Mouse (Mus musculus) CD8-positive naive resting alpha-beta T cell, adult 57 days (primary cell): ENCODE results near the gene Myh4. TPM values are rescaled to one million over a fixed set of nuclear protein-coding genes. Genes with fewer than 3 reads are reported as not detected.

Experiments used
- total RNA-seq: library from RNA; stranded (reverse); gene quantifications from one replicate; pipeline ENCODE4 v1.2.4, GENCODE M21; 2023

Gene Myh4
- total RNA-seq: not detected

GRCm38 (mm10) chr11:67237481-67238079 is at the start of gene Myh4:
Myh4 (plus strand) TSS chr11:67238029.

GRCm38 (mm10) chr11:67199752-67200151 is 38.1 kb upstream of the Myh4 start, which contains the start of gene Myh1:
Myh1 (plus strand) TSS chr11:67200052.

GRCm38 (mm10) chr11:67276601-67277174 is 38.9 kb downstream of the Myh4 start, which contains the start of gene Myh8:
Myh8 (plus strand) TSS chr11:67277124.

Other genes starting within 250 kb of the Myh4 start
- gene Tmem220, start 212.9 kb upstream of the Myh4 start, total RNA-seq: 0.64 TPM
- 41.7 TPM for gene Adprm, start 185.4 kb upstream of the Myh4 start, total RNA-seq
- 13.0 TPM for gene Sco1, start 185.4 kb upstream of the Myh4 start, total RNA-seq
- not detected for gene Myh3, start 159.7 kb upstream of the Myh4 start, total RNA-seq
- gene Myh2, start 67.0 kb upstream of the Myh4 start, total RNA-seq: not detected
- gene Myh1, start 38.0 kb upstream of the Myh4 start, total RNA-seq: not detected
- gene Myh8, start 39.1 kb downstream of the Myh4 start, total RNA-seq: not detected
- 0.15 TPM for gene Myh13, start 83.6 kb downstream of the Myh4 start, total RNA-seq
- 1.2 TPM for gene Gas7, start 217.4 kb downstream of the Myh4 start, total RNA-seq